Mouse (Mus musculus) kidney, adult 18-20 months (tissue): ENCODE measurements around the gene Rrp8.

Source experiments
- DNase-seq: peaks from one replicate; pipeline ENCODE4 v3.0.0; 2021

Rrp8 gene

DNA sequence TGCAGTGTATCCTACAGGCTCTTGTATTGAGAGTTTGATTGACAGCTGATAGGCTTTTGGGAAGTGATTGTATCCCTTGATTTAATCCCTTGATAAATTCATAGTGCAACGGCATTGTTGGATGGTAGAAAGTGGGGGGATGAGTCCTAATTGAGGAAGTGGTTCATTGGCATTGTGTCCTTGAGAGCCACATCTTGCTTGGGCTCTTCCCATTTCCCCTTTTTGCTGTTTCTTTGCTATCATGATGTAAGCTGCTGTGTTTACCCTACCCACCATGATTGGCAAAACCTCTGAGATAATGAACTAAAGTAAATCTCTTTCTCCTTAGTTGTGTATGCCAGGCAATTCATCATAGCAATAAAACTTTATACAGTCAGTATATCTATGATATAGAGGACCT is 46.3 kb downstream of the Rrp8 start:
- DNase-seq = no peak

DNA sequence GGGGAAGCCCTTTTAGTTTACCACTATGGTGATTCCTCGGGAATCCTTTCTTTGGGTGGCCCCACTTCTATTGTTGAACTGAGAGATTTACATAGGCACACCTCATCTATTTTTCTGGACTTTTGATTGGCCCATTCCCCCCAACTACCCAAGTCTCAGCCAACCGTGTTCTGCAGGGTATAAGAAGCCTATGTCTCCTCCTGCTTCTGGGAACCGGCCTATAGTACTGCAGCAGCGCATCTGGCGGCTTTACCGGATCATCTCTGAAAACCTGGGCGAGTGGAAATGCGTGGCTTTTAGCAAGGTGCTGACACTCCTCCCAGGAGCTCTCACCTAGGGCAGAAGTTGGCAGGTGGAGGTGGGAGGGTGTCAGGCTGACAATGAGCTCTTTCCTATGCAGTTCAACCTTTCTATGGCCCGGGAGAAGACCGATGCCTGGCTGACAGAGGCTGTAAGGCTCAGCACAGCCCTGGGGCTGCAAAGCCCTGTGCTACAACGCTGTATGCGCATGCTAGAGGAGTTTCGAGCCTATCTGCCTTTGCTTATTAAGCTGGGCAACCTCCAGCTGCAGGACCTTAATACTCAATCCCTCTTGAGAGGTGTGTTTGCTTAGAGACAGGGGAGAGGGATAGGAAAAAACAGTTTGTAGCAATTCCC is 51.5 kb downstream of the Rrp8 start:
- no peak for DNase-seq
